Mouse (Mus musculus): ENCODE data around the gene Slc4a3. TPM values are rescaled to one million over a fixed set of nuclear protein-coding genes. Genes with fewer than 3 reads are reported as not detected.

Gene Slc4a3
- polyA plus RNA-seq, 1 experiment: 33.4 TPM

DNA sequence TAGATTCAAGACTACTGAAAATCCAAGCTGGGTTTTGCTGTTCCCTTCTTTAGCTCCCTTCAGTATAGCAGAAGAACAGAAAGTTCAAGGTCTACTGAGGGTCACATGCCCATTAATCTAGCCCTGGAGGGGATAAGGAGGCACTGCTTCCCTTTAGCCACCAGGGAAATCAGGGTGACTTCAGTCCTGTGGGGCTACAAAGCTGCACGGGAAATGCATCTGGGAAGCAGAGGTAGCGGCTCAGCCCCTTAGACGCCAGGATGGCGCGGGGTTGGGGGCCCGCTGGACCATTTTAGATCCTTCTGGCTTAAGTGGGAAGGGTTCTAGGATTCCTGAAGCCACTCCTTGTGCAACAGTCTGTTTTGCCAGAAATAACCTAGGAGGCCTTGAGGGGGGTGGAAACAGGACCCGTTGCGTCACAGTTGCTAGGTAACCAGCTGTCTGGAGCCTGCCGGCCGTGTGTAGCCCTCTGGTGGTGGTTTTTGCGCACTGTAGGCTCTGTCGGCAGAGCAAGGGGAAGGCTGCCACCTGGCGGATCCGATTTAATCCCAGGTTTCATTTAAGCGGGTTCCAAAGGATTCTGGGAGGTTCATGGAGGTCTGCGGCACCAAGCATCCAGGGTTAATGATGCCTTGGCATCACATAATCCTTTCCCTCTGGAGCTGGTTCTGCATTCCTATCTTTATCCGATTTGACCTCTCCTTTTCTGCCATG lies 13.3 kb downstream of the Slc4a3 start:
- DNase-seq (ENCODE audit: low spot score): peak; percentile 70

DNA sequence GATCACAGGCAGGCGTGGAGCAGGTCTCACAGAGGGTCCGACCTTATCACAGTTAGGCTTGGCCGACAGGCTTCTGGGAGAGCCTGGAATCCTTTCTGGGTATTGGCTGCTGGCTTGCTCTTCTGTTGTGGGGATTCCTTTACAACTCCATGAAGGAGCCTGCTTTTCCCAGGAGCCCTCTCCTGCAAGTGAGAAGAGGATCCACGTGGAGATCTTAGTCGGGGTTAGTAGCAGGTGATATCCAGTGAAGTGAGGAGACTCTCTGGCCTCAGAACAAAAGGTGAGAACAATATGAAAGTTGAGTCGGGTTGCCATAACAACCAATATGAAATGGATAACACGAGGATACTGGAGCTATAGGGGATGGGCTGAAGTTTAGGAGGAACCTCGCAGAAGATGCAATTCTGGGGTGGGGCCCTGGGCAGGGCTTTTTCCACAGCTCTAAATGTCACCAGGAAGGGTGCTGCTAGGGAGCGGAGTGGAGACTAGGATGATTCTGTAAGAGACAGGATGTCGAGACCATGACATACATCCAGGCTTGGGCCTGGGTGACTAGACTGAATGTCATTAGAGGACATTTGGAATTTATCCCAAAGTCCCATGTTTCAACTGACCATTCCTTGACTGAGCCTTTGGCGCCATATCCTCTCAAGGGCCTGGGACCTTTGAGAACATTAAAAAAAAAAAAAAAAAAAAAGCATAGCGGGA lies 14.3 kb downstream of the Slc4a3 start:
- no peak for DNase-seq (ENCODE audit: low spot score)

DNA sequence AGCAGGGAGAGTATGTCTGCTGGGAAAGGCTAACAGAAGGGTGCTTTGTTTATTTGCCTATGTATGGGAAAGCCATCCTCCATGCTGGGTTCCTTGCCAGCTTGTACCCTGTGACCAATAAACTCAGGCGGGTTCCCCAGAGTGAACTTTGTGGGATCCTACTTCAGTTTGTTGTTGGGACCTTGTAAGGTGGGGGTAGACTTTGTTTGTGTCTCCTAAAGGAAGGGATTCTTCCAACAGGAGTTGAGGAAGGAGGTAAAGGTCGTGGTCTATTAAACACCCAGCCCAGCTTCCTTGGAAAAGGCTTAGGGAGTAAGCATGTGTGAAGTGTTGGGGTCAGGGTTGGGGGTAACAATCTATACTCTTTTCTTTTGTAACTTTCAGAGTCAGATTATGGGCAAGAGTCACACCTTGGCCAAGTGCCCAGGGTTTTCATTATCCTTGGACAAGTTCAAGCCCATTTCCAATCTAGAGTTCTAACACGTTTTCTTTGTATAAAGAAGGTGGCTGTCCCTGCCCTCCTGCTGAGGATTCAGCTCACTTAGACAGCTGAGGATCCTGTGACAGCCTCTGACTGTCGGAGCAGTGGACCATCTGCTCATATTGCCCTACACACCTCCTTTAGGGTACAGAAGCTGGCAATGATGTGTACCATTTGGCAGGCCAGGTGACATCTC lies 15.3 kb downstream of the Slc4a3 start:
- no peak for DNase-seq (ENCODE audit: low spot score)

DNA sequence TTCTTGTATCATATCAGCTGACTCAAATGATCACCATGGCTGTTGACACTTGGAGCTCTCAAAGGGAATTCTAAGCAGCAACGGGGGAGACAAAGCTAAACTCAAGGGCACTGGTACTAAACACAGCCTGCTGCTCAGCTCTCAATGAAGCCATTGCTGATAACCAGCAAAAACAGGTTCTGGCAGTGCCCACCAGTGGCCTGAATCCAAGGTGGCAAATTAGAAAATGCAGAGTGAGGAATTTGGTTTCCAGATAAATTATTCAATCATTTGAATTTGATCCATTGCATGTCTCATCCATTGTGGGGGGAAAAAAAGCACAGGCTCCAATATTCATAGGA lies 15.8 kb downstream of the Slc4a3 start:
- DNase-seq (ENCODE audit: low spot score): no peak

DNA sequence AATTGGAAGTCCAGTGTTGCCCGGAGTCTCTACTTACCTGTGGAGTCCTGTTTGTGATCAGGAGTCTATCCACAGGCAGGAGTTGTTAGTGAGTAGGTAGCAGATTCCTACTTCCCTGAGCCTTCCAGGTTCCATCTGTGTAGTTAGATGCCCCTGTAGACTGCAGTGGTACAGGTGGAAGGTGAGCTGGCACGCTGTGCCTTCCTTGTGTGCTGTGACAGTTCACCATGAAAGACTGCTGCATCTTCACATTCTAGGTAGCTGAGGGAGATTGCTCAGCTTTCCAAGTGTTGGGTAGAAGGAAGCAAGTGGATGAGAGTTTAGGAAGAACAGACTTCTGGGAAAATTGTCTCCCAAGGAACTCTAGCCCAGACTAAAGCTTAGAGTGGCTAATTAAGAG lies 18.0 kb downstream of the Slc4a3 start:
- no peak for DNase-seq (ENCODE audit: low spot score)

DNA sequence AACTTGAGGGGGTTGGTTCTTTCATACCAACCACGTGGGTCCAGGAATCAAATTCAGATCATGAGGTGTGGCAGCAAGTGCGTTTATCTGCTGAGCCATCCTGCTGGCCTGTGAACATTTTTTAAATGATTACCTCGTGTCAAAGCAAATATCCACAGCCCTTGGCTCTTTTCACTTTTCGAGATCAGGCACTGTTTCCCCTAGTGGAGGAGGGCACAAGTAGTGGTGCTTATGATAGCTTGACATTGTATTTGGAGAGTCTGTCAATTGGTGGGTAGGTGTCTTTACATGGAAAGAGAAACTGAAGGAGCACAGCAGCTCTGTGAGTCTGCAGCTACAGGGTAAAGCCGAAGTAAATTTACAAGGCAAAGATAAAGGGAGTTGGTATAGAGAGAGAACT lies 18.9 kb downstream of the Slc4a3 start:
- DNase-seq (ENCODE audit: low spot score): no peak

DNA sequence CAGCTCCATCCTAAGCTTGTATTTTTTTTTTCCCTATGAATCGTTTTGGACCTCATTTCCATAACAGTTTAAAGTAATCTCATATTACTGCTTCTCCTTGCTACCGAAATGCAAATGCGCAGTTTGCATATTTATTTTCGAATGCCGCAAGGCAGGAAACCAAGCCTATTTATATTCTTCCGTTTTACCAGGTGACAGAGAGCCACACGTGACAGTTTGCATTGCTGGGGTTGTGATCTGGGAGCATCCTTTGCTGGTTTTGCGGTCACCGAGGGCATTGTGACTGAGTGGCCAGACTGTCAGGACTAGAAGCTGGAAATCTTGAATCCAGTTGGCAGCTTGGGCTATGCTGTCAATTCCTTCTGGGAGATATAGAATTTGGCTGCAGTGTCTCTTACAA lies 19.6 kb downstream of the Slc4a3 start:
- no peak for DNase-seq (ENCODE audit: low spot score)

DNA sequence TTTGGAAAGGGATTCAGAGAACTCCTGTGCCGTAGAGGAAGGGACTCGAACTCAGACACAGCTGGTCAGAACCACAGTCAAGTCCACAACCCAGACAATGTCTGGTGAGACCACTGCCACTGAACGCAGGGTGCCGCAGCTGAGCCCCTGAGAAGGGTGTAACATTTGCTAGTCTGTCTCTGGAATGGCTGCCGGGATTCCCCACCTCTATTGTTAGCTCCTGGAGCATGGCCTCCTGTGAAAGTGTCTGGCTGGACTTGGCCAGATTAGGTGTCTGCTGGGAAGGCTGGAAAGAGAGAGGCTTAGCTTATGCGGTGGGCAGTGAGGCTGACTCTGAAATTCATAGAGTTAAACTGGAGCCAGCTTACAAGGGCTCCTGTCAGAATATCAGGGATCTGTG lies 24.3 kb downstream of the Slc4a3 start:
- no peak for DNase-seq (ENCODE audit: low spot score)

DNA sequence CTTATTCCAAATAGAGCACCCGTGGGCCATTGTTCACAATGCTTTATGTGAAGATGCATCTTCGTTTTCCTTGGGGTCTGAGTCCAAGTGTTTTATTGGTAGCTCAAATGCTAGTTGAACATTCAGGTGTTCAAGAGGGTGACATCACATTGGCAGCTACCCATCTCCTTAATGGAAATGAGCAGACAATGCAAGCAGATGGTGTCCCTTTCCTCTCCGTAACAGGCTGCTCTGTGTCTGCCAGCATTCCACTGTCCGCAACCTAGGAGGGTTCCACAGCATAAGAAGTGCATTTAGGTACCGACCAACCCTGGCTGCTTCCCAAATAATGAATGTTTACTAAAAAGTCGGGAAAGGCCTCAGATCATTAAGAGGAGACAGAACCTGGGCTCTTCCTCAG lies 26.7 kb downstream of the Slc4a3 start:
- no peak for DNase-seq (ENCODE audit: low spot score)

DNA sequence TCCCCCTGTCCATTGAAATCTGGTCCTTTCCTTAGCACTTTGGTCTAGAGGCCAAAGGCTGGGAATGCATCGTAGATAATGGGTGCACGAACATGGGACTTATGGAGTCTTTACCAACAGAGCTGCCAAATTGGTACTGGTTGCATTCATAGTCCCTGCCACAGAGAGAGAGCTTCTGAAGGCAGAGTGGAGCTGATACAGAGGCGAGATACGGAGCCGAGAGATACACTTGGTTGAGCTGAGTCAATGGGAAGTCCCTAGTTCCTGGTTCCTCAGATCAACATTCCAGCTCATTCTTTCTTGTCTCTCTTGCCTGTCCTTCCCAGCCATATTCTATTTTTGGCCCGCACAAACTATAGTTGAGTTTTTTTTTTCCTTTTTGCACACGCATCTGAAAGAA lies 27.6 kb downstream of the Slc4a3 start:
- DNase-seq (ENCODE audit: low spot score): no peak

DNA sequence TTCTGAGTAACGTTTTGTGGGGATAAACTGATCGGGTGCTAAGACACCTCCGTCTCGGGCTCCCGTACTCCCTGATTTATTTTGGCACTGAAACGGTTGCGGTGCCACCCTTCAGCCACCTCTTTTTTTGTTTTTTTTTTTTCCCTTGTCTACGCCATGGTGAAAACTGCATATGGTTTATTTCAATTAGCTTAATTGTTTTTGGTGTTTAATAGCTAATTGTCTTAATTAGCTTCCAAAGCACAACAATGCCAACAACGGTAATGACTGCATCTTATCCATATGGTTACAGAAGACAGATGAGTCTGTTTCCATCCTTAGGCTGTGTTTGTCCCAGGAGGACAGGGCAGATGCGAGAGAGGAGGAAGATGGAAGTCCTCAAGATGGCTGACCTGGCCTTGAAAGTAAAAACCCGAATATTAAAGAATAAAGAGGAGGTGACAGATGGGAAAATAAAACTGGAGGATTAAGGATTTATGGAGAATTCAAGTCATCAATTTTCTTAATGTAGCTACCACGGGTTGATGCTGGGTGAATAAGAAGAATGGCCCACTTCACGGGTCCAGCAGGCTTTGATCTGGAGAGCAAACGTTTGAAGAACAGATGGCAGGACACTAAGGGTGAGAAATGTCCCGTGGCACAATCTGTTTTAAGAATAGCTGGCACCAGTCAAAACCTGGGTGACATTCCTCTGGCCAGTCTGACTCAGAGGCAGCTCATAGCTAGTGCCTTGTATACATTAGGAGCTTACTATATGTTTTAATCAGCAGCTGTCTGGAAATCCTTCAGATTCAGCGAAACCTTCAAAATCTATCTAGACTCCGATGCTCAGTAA lies 28.6 kb downstream of the Slc4a3 start:
- DNase-seq (ENCODE audit: low spot score): no peak

DNA sequence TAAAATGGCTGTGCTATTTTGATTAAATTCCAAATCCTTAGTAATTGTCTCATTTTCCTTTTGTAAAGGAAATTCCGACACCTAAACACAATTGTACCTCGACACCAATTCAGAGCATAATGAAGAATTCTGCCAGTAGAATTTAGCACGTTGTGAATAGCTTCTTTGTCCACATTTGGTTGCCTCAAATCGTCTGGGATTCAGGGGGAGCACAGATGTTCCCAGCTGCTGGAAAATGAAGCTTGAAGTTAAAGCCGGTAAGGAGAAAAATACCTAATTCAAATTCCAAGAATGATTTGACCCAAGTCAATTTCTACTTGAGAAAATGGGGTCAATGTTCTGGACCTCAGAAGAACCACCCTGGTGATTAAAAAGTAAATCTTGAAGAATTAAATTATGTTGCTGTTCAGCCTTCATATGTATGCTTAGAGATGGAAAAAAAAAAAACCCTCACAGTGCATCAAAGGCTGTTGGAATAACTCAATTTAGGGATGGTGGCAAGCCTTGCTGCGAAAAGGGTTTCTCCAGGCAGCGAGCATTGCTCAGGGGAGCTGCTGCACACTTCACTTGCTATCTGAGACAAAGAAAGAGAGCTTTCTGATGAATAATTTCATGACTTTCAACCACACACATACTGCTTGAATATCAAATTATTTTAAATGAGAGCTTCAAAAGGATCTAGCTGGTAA lies 36.0 kb downstream of the Slc4a3 start:
- DNase-seq (ENCODE audit: low spot score): no peak

DNA sequence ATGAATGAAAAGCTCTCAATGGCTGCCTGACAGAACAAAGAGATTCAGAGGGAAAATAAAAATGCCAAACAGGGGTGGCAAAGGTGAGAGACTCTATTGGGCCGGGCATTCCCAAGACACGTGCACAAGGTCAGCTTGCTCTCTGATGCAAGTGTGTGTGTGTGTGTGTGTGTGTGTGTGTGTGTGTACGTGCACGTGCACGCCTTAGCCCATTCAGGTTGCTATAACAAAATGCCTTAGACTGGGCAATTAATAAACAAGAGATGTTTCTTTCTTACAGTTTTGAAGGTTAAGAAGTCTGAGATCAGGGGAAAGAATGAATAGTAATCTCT lies 36.5 kb downstream of the Slc4a3 start:
- DNase-seq (ENCODE audit: low spot score): no peak

DNA sequence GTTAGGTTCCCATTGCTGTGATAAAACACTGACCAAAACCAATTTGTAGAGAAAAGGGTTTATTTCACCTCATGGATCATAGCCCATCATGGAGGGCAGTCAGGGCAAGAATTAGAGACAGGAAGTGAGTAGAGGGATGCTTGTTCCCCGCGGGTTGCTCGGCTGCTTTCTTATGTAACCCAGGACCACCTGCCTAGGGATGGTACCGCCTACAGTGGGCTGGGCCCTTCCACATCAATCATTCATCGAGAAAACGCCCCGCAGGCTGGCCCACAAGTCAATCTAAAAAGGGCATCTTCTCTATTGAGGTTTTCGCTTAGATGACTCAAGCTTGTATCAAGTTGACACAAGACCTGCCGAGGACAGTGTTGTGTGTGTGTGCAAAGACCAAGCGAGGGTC lies 37.0 kb downstream of the Slc4a3 start:
- no peak for DNase-seq (ENCODE audit: low spot score)

DNA sequence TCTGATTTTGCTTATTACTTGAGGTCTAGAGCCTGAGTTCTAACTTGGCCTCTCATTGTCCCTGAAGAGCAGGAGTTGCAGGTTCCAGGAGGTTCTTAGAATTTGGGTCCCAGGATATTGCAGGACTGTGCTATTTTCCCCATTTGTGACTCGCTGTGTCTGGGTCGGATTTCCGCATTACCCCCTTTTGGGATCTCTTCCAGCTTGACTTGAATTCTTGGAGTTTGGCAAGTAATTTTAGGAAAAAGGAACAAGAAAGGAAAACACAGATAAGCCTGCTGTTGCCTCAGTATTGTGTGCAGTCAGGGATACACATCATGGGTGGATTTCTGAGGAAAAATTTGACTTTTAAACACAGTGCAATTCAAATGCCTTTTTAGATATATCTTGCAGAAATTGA lies 40.7 kb downstream of the Slc4a3 start:
- DNase-seq (ENCODE audit: low spot score): no peak

DNA sequence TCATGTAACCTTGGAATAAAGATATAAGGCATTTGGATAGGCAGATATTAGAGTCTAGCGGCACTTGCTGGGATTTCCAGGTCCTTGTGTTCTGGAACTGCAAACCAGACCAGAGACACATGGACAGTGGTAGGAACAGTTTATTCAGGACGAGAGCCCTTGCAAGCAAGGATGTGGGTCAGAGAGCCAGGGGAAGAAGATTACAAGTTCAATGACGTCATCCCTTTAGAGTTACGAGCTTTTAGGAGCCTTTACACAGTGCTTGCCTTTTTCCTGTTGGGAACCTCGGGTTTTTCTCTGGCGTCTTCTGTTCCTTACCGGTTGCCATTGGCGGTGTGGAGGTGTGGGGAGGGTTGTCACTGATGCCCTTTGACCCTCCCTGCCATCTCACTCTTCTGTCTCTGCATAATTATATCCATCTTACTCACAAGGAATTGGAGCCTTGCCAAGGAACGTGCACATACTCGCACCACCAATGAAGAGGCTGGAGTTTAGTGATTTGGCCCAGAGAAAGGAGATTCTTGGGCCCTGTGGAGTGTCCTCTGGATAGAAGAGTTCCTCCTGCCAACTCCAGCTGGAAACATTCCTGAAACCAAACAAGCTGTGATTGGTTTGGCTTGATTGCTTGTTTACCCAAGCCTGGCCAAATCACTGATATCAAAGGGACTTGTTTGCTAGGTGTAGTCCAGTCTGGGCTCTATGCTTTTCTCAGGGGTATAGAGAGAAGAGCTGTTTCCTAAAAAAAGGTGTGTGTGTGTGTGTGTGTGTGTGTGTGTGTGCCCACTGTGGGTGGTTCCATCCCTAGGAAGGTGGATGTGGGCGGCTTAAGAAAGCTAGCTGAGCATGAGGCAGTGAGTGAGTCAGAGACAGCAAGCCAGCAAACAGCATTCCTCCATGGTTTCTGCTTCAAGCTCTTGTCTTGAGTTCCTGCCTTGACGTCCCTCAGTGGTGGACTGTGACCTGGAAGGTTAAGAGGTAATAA lies 42.0 kb downstream of the Slc4a3 start:
- DNase-seq (ENCODE audit: low spot score): no peak

DNA sequence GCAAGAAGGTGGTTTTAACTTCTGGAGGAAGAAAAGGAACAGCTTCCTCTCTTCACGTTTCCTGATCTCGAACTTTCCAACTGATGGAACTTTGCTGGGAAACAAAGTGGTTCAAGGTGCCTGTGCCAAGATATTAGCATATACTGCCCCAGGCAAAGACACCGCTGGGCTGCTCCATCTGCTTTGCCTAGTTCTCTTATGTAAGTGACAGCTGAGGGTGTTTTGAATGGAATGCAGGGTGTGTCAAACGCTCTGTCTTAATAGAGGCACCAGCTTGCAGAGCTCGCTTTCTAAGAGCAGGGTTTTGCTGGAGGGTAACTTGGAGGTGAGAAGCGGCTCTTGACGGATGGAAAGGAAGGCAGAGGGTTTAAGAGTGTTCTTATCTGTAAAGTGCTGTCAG lies 42.8 kb downstream of the Slc4a3 start:
- DNase-seq (ENCODE audit: low spot score): no peak

DNA sequence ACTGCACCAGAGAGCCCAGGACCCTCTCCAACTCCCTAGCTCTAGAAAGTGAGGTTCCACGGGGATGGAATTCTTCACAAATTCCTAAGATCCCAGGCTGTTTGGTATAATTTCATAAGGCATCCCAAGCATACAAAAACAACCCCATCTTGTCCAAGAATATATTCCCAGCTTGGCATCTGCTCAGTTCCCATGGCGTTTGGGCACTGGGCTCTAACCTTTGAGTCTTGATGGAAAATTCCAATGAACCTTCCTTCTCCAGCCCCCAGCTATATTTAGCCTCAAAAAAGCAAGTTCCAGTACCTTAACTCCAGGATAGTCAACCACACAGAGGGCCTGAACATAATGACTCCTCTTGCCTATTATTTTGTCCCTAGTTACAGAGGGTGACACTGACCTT lies 43.9 kb downstream of the Slc4a3 start:
- DNase-seq (ENCODE audit: low spot score): no peak

DNA sequence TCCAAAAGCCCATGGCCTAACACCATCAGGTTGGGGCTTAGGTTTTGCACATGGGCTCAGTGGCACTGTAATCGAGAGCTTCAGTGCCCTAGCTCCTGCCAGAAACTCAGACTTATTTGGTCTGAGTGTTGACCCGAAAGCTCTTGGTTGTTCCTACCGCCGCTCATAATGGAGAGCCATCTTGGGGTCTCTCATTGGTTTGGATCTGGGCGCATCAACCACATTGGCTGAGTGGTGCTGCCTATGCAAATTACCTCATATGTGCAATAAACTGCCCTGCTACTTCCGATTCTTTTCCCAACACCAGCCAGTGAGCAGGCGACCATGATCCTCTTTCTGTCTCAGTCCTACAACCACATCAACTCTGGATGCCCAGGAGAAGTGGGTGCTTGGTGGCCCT lies 47.9 kb downstream of the Slc4a3 start:
- no peak for DNase-seq (ENCODE audit: low spot score)

DNA sequence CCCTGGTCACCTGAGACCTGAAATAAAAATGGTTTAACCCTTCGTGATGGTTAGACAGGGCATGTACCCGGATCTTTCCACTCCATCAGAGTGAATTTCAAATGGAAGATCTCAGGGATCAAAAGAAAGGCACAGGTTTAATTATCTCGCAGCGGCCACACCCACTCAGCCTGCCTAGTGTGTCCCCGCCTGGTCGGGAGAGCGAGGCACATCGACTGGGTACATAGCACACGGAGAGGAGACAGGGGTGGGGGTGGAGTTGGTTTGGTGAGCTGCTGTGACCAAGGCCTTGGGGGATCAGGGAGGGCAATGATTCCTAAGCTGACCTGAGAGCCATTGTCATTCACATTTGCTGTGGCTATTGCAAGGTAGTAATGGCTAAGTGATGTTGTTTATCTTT lies 48.8 kb downstream of the Slc4a3 start:
- no peak for DNase-seq (ENCODE audit: low spot score)

DNA sequence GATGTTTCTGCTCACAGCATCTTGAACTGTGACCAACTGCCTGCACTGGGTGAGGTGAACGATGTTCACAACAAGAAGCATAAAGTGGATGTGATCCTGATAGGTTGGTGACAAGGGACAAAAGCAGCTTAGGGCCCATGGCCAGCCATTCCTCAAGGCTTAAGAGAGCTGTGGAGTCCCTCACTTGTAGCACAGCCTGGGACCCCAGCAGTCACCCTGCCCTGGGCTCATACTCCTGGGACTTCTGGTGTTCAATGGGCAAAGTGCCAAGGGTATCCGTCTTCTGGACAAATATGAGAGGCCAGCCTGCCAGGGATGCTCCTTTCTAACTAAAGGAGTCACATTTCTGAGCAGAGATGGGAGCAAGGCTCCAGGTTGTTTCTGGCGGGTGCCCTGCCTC lies 49.9 kb downstream of the Slc4a3 start:
- no peak for DNase-seq (ENCODE audit: low spot score)

Measured in urinary bladder, adult 2 months (tissue).